Mouse (Mus musculus): ENCODE results near the gene Fkbp1a.

GRCm38 (mm10) chr2:151524324-151525041, 17.8 kb upstream of the Fkbp1a start:
- TF ChIP-seq GATA1 (IDR thresholded peaks at IDR 0.05; ENCODE audit: low read length) = no peak
- no peak for TF ChIP-seq TAL1 (IDR thresholded peaks at IDR 0.05; ENCODE audit: low read length)

Measured in erythroblast, embryonic 14.5 days (primary cell).